Mouse (Mus musculus): ENCODE results near the gene Ccdc62. TPM values are rescaled to one million over a fixed set of nuclear protein-coding genes. Genes with fewer than 3 reads are reported as not detected.

Ccdc62 gene
- 1 to 10 TPM; 1.4 to 1.8 TPM for total RNA-seq (2021)
- long read RNA-seq, experiment 1: 0 reads
- long read RNA-seq, experiment 2, full-length matches to known transcripts: 1 of 2 reads
- long read RNA-seq, experiment 2, partial matches to known transcripts: 0 of 2 reads
- long read RNA-seq, experiment 2, other reads (novel, unspliced or antisense): 1 of 2 reads

- DNase-seq: peak; percentile 93
These were observed at the start of gene Ccdc62 for GRCm38 (mm10) chr5:123930508-123930989. Gene Ccdc62 (plus strand): TSS chr5:123930679.

GRCm38 (mm10) chr5:123880778-123881177 lies 49.7 kb upstream of the Ccdc62 start:
- no peak for DNase-seq

GRCm38 (mm10) chr5:123883891-123884290 lies 46.6 kb upstream of the Ccdc62 start:
- DNase-seq: no peak

- DNase-seq: no peak
These were observed 46.1 kb upstream of the Ccdc62 start for GRCm38 (mm10) chr5:123884332-123884731.

GRCm38 (mm10) chr5:123886365-123886764 lies 44.1 kb upstream of the Ccdc62 start:
- DNase-seq: no peak

GRCm38 (mm10) chr5:123890312-123890711 lies 40.2 kb upstream of the Ccdc62 start:
- no peak for DNase-seq

- DNase-seq: no peak
These were observed 39.5 kb upstream of the Ccdc62 start for GRCm38 (mm10) chr5:123890987-123891386.

GRCm38 (mm10) chr5:123891669-123892068 lies 38.8 kb upstream of the Ccdc62 start:
- DNase-seq: no peak

GRCm38 (mm10) chr5:123893520-123893919 lies 37.0 kb upstream of the Ccdc62 start:
- no peak for DNase-seq

- no peak for DNase-seq
These were observed 34.1 kb upstream of the Ccdc62 start for GRCm38 (mm10) chr5:123896395-123896794.

- no peak for DNase-seq
These were observed 33.1 kb upstream of the Ccdc62 start for GRCm38 (mm10) chr5:123897352-123897751.

GRCm38 (mm10) chr5:123904059-123904672 lies 26.3 kb upstream of the Ccdc62 start:
- DNase-seq: no peak

- DNase-seq: no peak
These were observed 24.1 kb upstream of the Ccdc62 start for GRCm38 (mm10) chr5:123906146-123906975.

GRCm38 (mm10) chr5:123906976-123907630 lies 23.4 kb upstream of the Ccdc62 start, which contains the start of gene Denr:
Gene Denr (plus strand): TSS chr5:123907175.
- peak; percentile 99 for DNase-seq

- no peak for DNase-seq
These were observed 22.9 kb upstream of the Ccdc62 start for GRCm38 (mm10) chr5:123907631-123907977.

- no peak for DNase-seq
These were observed 15.6 kb upstream of the Ccdc62 start for GRCm38 (mm10) chr5:123914852-123915251.

- DNase-seq: no peak
These were observed 8.4 kb upstream of the Ccdc62 start for GRCm38 (mm10) chr5:123922112-123922511.

GRCm38 (mm10) chr5:123927118-123927517 lies 3.4 kb upstream of the Ccdc62 start, which contains the start of gene Gm43518:
Gene Gm43518 (plus strand): TSS chr5:123927418.
- no peak for DNase-seq

GRCm38 (mm10) chr5:123931131-123931530 lies 652 bp downstream of the Ccdc62 start:
- DNase-seq: no peak

GRCm38 (mm10) chr5:123932927-123933326 lies 2.4 kb downstream of the Ccdc62 start:
- no peak for DNase-seq

- DNase-seq: no peak
These were observed 3.1 kb downstream of the Ccdc62 start for GRCm38 (mm10) chr5:123933556-123933955.

- no peak for DNase-seq
These were observed 3.6 kb downstream of the Ccdc62 start for GRCm38 (mm10) chr5:123933957-123934591.
